Mouse (Mus musculus) hindbrain, embryonic 12.5 days (tissue): ENCODE measurements around the gene Trpm3. TPM values are rescaled to one million over a fixed set of nuclear protein-coding genes. Genes with fewer than 3 reads are reported as not detected.

Experiments
- ATAC-seq: fragments of 200-750 bp; cut with Nextera tagmentation; 2 replicates; pipeline ENCODE4 v1.8.0; 2017; ENCODE audit warnings: moderate TSS enrichment; ENCODE audit not compliant: low FRiP score
- H3K27ac ChIP-seq: fragments of 300-500 bp; sonication (generic); 2 replicates; pipeline ENCODE4 v1.5.1; 2016; ENCODE audit warnings: mild to moderate bottlenecking
- H3K27me3 ChIP-seq: fragments of 300-500 bp; sonication (generic); 2 replicates; pipeline ENCODE4 v1.6.1; 2016; ENCODE audit warnings: mild to moderate bottlenecking
- H3K36me3 ChIP-seq: fragments of 300-500 bp; sonication (generic); 2 replicates; pipeline ENCODE4 v1.6.1; 2016; ENCODE audit warnings: mild to moderate bottlenecking
- H3K4me1 ChIP-seq: fragments of 300-500 bp; sonication (generic); 2 replicates; pipeline ENCODE4 v1.6.1; 2016
- H3K4me2 ChIP-seq: fragments of 300-500 bp; sonication (generic); replicated peaks from 2 replicates; pipeline ENCODE4 v1.6.1; 2016; ENCODE audit warnings: mild to moderate bottlenecking
- H3K4me3 ChIP-seq: fragments of 300-500 bp; sonication (generic); 2 replicates; pipeline ENCODE4 v1.5.1; 2016; ENCODE audit warnings: mild to moderate bottlenecking
- H3K9ac ChIP-seq: fragments of 300-500 bp; sonication (generic); 2 replicates; pipeline ENCODE4 v1.6.1; 2016; ENCODE audit warnings: mild to moderate bottlenecking, moderate library complexity
- H3K9me3 ChIP-seq: fragments of 300-500 bp; sonication (generic); replicated peaks from 2 replicates; pipeline ENCODE4 v1.6.1; 2016; ENCODE audit warnings: mild to moderate bottlenecking
- WGBS: fragments of 180-500 bp; shearing (Covaris S2); methylation state at CpG from one replicate; pipeline ENCODE4 v1.1.7; 2016; 5-methylcytosine and 5-hydroxymethylcytosine counted together
- polyA plus RNA-seq: library from polyadenylated mRNA; unstranded; fragments of >200 nt; fragmentation: Nextera tagmentation; extraction: Ambion mirVana; gene quantifications from 2 replicates; pipeline ENCODE4 v1.2.1, GENCODE M21; 2016

Gene Trpm3
- polyA plus RNA-seq, 1 experiment from 2014 or later: 23.8 TPM

GRCm38 (mm10) chr19:22993946-22994345 lies 855.1 kb downstream of the Trpm3 start:
- Histone ChIP-seq H3K9ac (no peak overlapping the region), H3K9me3 (no peaks in the 10 kb centered on the region), H3K36me3 (no peaks in the 10 kb centered on the region), H3K4me1 (no peaks in the 10 kb centered on the region), H3K27me3 (no peaks in the 10 kb centered on the region), H3K4me3 (no peak overlapping the region), H3K4me2 (no peak overlapping the region), H3K27ac (no peak overlapping the region)
- no peak for ATAC-seq
- 74% methylated on average over 4 of the region's 4 CpGs for WGBS

DNA sequence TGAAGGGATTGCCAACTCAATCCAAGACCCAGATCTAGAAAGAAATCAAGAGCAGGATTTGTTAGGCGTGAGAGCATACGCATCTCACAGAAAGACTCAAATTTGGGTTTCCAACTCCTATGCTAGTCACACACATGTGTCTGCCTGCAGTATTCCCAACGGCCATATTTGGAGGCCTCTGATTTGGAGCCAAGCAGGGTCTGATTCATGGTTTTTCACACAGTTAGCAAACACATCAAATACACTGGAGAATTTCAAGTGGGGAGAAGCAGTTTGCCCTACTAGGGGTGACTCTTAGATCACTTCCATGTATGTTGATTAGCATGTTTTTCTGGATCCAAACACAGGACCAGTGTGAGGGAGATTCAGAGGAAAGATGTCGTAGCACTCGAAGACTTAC lies 855.7 kb downstream of the Trpm3 start:
- Histone ChIP-seq H3K36me3 (no peaks in the 10 kb centered on the region), H3K9ac (no peak overlapping the region), H3K27ac (no peak overlapping the region), H3K4me1 (no peaks in the 10 kb centered on the region), H3K27me3 (no peaks in the 10 kb centered on the region), H3K4me2 (no peak overlapping the region), H3K9me3 (no peaks in the 10 kb centered on the region), H3K4me3 (no peak overlapping the region)
- no peak for ATAC-seq
- 90% methylated on average over 5 of the region's 5 CpGs for WGBS

- 86% methylated on average over 1 of the region's 1 CpGs for WGBS
- H3K9me3 ChIP-seq: no peaks in the 10 kb centered on the region
- no peaks in the 10 kb centered on the region for H3K27me3 ChIP-seq
- no peak overlapping the region for H3K9ac ChIP-seq
- ATAC-seq: no peak
- H3K36me3 ChIP-seq: no peaks in the 10 kb centered on the region
- H3K27ac ChIP-seq: no peak overlapping the region
- H3K4me2 ChIP-seq: no peak overlapping the region
- no peaks in the 10 kb centered on the region for H3K4me1 ChIP-seq
- no peak overlapping the region for H3K4me3 ChIP-seq
Measured at GRCm38 (mm10) chr19:23000293-23000692, 861.4 kb downstream of the Trpm3 start.

DNA sequence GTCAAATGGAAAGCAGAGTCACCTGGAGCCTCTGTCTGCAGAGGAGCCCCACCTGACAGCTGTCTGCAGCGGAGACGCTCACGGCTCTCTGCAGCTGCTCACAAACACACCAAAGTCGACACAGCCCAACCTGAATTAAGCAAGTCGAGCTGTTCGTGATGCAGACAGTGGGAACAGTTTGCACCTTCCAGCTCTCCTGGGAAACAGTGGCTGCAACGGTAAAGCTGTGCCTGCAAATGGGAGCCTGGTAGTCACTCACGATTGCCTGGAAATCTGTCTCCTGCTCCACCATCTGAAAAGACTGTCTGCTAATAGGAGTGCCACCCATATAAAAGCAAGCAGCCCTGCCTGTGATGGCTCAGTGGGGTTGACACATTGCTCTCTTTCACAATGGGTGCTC lies 865.0 kb downstream of the Trpm3 start:
- no peak for ATAC-seq
- 49% methylated on average over 8 of the region's 8 CpGs for WGBS
- H3K9me3 ChIP-seq: no peaks in the 10 kb centered on the region
- no peaks in the 10 kb centered on the region for H3K27me3 ChIP-seq
- no peak overlapping the region for H3K27ac ChIP-seq
- H3K4me2 ChIP-seq: no peak overlapping the region
- no peaks in the 10 kb centered on the region for H3K4me1 ChIP-seq
- H3K4me3 ChIP-seq: no peak overlapping the region
- no peak overlapping the region for H3K9ac ChIP-seq
- H3K36me3 ChIP-seq: no peaks in the 10 kb centered on the region

- WGBS: 90% methylated on average over 7 of the region's 7 CpGs
- Histone ChIP-seq H3K4me2 (no peak overlapping the region), H3K27ac (no peak overlapping the region), H3K4me1 (no peaks in the 10 kb centered on the region), H3K4me3 (no peak overlapping the region), H3K9ac (no peak overlapping the region), H3K27me3 (no peaks in the 10 kb centered on the region), H3K36me3 (no peaks in the 10 kb centered on the region), H3K9me3 (no peaks in the 10 kb centered on the region)
- no peak for ATAC-seq
Measured at GRCm38 (mm10) chr19:23005851-23006250, 867.0 kb downstream of the Trpm3 start.

GRCm38 (mm10) chr19:23006517-23007273 lies 867.8 kb downstream of the Trpm3 start:
- no peaks in the 10 kb centered on the region for H3K9me3 ChIP-seq
- no peak for ATAC-seq
- H3K27me3 ChIP-seq: no peaks in the 10 kb centered on the region
- no peak overlapping the region for H3K4me3 ChIP-seq
- H3K4me2 ChIP-seq: no peak overlapping the region
- WGBS: 74% methylated on average over 11 of the region's 11 CpGs
- no peak overlapping the region for H3K27ac ChIP-seq
- H3K4me1 ChIP-seq: no peaks in the 10 kb centered on the region
- H3K9ac ChIP-seq: no peak overlapping the region
- H3K36me3 ChIP-seq: no peaks in the 10 kb centered on the region

- no peak overlapping the region for H3K27ac ChIP-seq
- H3K27me3 ChIP-seq: no peaks in the 10 kb centered on the region
Measured at GRCm38 (mm10) chr19:23013695-23014094, 874.8 kb downstream of the Trpm3 start.

DNA sequence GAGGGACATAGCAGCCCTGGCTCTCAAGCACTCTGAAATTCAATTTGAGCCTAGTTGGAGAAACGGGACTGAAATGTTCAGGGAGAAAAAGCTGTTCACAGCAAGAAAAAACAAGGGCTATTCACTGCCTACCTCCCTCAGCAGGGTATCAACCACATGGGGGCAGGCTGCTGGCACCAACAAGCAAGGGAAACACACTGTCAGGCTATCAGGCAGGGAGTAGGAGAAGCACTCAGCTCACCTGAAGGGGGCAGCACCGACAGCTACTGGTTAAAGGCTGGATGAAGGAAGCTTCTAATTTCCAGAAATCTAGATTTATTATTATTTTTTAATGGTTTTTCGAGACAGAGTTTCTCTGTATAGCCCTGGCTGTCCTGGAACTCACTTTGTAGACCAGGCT lies 876.7 kb downstream of the Trpm3 start:
- Histone ChIP-seq H3K4me1 (no peaks in the 10 kb centered on the region), H3K4me2 (no peak overlapping the region), H3K9ac (no peak overlapping the region), H3K27me3 (no peaks in the 10 kb centered on the region), H3K4me3 (no peak overlapping the region), H3K27ac (no peak overlapping the region), H3K9me3 (no peaks in the 10 kb centered on the region), H3K36me3 (no peaks in the 10 kb centered on the region)
- no peak for ATAC-seq
- WGBS: 56% methylated on average over 3 of the region's 3 CpGs

More at GRCm38 (mm10) chr19:23013695-23014094, 874.8 kb downstream of the Trpm3 start:
- H3K36me3 ChIP-seq: no peaks in the 10 kb centered on the region
- 80% methylated on average over 2 of the region's 2 CpGs for WGBS
- no peaks in the 10 kb centered on the region for H3K4me1 ChIP-seq
- no peak overlapping the region for H3K9ac ChIP-seq
- no peaks in the 10 kb centered on the region for H3K9me3 ChIP-seq
- ATAC-seq: no peak
- H3K4me3 ChIP-seq: no peak overlapping the region
- H3K4me2 ChIP-seq: no peak overlapping the region

- Histone ChIP-seq H3K9me3 (no peaks in the 10 kb centered on the region), H3K9ac (no peak overlapping the region), H3K4me2 (no peak overlapping the region), H3K4me3 (no peak overlapping the region), H3K27ac (no peak overlapping the region), H3K36me3 (no peaks in the 10 kb centered on the region), H3K27me3 (no peaks in the 10 kb centered on the region), H3K4me1 (no peaks in the 10 kb centered on the region)
- no peak for ATAC-seq
- WGBS: 73% methylated on average over 2 of the region's 2 CpGs
Measured at GRCm38 (mm10) chr19:23018186-23018727, 879.4 kb downstream of the Trpm3 start.

DNA sequence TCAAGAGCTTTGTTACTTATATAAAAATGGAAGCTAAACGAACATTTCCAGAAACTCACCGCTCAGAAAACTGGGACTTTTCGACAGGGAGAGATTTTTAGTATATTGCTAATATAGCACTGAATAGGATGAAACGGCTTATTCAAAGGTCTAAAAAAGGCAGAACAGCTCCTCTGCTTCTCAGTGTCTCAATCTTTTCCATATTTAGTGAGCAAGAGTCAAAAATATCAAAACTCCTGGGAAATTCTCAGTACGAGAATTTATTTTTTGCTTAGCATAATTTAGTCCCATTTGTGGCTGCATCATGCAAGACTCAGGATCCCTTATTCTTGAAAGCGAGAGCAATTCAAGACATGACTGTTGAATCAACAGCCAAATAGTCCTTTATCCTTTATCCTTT lies 884.1 kb downstream of the Trpm3 start:
- Histone ChIP-seq H3K9ac (no peak overlapping the region), H3K4me1 (no peaks in the 10 kb centered on the region), H3K4me3 (no peak overlapping the region), H3K9me3 (no peaks in the 10 kb centered on the region), H3K36me3 (no peaks in the 10 kb centered on the region), H3K4me2 (no peak overlapping the region), H3K27ac (no peak overlapping the region), H3K27me3 (no peaks in the 10 kb centered on the region)
- 94% methylated on average over 6 of the region's 6 CpGs for WGBS
- no peak for ATAC-seq

- ATAC-seq: no peak
- no peak overlapping the region for H3K9ac ChIP-seq
- WGBS: 91% methylated on average over 7 of the region's 7 CpGs
Measured at GRCm38 (mm10) chr19:23023316-23023960, 884.6 kb downstream of the Trpm3 start.

DNA sequence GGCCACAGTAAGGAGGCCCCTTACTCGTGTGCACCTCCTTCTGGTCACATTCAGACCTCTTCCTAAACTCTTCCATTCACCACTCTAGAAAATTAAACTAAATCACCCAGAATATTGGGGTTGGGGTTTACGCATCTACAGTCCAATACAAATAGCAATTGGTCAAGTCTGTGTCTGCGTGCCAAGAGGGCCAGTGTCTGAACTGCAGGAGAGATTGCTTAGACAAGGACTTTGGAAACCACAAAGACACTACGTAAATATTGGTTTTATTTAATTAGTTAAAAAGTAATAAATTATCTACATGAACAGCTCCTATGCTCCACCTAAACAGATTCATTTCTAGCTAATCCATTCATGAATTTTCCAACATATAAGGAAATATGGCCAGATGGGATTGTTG lies 886.0 kb downstream of the Trpm3 start:
- 91% methylated on average over 4 of the region's 4 CpGs for WGBS
- H3K4me1 ChIP-seq: no peaks in the 10 kb centered on the region
- no peaks in the 10 kb centered on the region for H3K27me3 ChIP-seq
- no peak overlapping the region for H3K27ac ChIP-seq
- H3K36me3 ChIP-seq: no peaks in the 10 kb centered on the region
- no peak overlapping the region for H3K4me2 ChIP-seq
- H3K9ac ChIP-seq: no peak overlapping the region
- no peak for ATAC-seq
- H3K9me3 ChIP-seq: no peaks in the 10 kb centered on the region
- no peak overlapping the region for H3K4me3 ChIP-seq

More at GRCm38 (mm10) chr19:23023316-23023960, 884.6 kb downstream of the Trpm3 start:
- H3K4me2 ChIP-seq: no peak overlapping the region
- H3K27me3 ChIP-seq: no peaks in the 10 kb centered on the region
- no peak overlapping the region for H3K27ac ChIP-seq
- H3K4me1 ChIP-seq: no peaks in the 10 kb centered on the region
- H3K36me3 ChIP-seq: no peaks in the 10 kb centered on the region
- H3K9me3 ChIP-seq: no peaks in the 10 kb centered on the region
- H3K4me3 ChIP-seq: no peak overlapping the region

- no peak overlapping the region for H3K4me2 ChIP-seq
Measured at GRCm38 (mm10) chr19:23026427-23026826, 887.6 kb downstream of the Trpm3 start.

More at GRCm38 (mm10) chr19:23026427-23026826, 887.6 kb downstream of the Trpm3 start:
- Histone ChIP-seq H3K27ac (no peak overlapping the region), H3K4me3 (no peak overlapping the region), H3K9ac (no peak overlapping the region), H3K36me3 (no peaks in the 10 kb centered on the region), H3K27me3 (no peaks in the 10 kb centered on the region), H3K4me1 (no peaks in the 10 kb centered on the region), H3K9me3 (no peaks in the 10 kb centered on the region)
- WGBS: 89% methylated on average over 7 of the region's 7 CpGs
- no peak for ATAC-seq
